Mouse (Mus musculus): ENCODE results near the gene Asna1.

GRCm38 (mm10) chr8:85065213-85065612 lies 40.1 kb upstream of the Asna1 start:
- TF ChIP-seq CTCF (IDR thresholded peaks at IDR 0.05) (no peak), EP300 (IDR thresholded peaks at IDR 0.05) (no peak)
